Mouse (Mus musculus) midbrain, embryonic 16.5 days (tissue): Measurements from ENCODE around the gene Slc48a1. TPM values are rescaled to one million over a fixed set of nuclear protein-coding genes. Genes with fewer than 3 reads are reported as not detected.
A peak's percentile ranks its signal among the peaks of the same experiment; 100 is the strongest.

Source experiments
- ATAC-seq: fragments of 200-750 bp; cut with Nextera tagmentation; 2 replicates; pipeline ENCODE4 v1.8.0; 2017; ENCODE audit warnings: moderate TSS enrichment
- H3K27ac ChIP-seq: fragments of 300-500 bp; sonication (generic); 2 replicates; pipeline ENCODE4 v1.5.1; 2014; ENCODE audit warnings: mild to moderate bottlenecking, low read length, mixed read lengths
- H3K27me3 ChIP-seq: fragments of 300-500 bp; sonication (generic); 2 replicates; pipeline ENCODE4 v1.6.1; 2014; ENCODE audit warnings: low read depth, low read length, mixed read lengths; ENCODE audit not compliant: control insufficient read depth, insufficient read depth
- H3K36me3 ChIP-seq: fragments of 300-500 bp; sonication (generic); 2 replicates; pipeline ENCODE4 v1.6.1; 2014; ENCODE audit warnings: mild to moderate bottlenecking, low read length, moderate library complexity, mixed read lengths; ENCODE audit not compliant: control insufficient read depth, insufficient read depth
- H3K4me1 ChIP-seq: fragments of 300-500 bp; sonication (generic); 2 replicates; pipeline ENCODE4 v1.6.1; 2014; ENCODE audit warnings: mild to moderate bottlenecking, low read length, mixed read lengths; ENCODE audit not compliant: control insufficient read depth, insufficient read depth
- H3K4me2 ChIP-seq: fragments of 300-500 bp; sonication (generic); 2 replicates; pipeline ENCODE4 v1.6.1; 2014; ENCODE audit warnings: mild to moderate bottlenecking, low read length, mixed read lengths
- H3K4me3 ChIP-seq: fragments of 300-500 bp; sonication (generic); 2 replicates; pipeline ENCODE4 v1.5.1; 2014; ENCODE audit warnings: low read depth, mild to moderate bottlenecking, low read length, moderate library complexity, mixed read lengths
- H3K9ac ChIP-seq: fragments of 300-500 bp; sonication (generic); 2 replicates; pipeline ENCODE4 v1.6.1; 2014; ENCODE audit warnings: low read depth, low read length, mixed read lengths
- H3K9me3 ChIP-seq: fragments of 300-500 bp; sonication (generic); replicated peaks from 2 replicates; pipeline ENCODE4 v1.6.1; 2014; ENCODE audit warnings: mild to moderate bottlenecking, low read length, mixed read lengths; ENCODE audit not compliant: control insufficient read depth, poor library complexity, severe bottlenecking
- WGBS: fragments of 180-500 bp; shearing (Covaris S2); extraction: QIAGEN DNeasy Blood & Tissue Kit; methylation state at CpG from one replicate; pipeline ENCODE4 v1.1.7; 2014; 5-methylcytosine and 5-hydroxymethylcytosine counted together
- polyA plus RNA-seq: library from polyadenylated mRNA; unstranded; fragments of >200 nt; fragmentation: Nextera tagmentation; extraction: Ambion mirVana; gene quantifications from 2 replicates; pipeline ENCODE4 v1.2.1, GENCODE M21; 2015

The Slc48a1 gene
- polyA plus RNA-seq, 1 experiment from 2014 or later: 100 TPM

DNA sequence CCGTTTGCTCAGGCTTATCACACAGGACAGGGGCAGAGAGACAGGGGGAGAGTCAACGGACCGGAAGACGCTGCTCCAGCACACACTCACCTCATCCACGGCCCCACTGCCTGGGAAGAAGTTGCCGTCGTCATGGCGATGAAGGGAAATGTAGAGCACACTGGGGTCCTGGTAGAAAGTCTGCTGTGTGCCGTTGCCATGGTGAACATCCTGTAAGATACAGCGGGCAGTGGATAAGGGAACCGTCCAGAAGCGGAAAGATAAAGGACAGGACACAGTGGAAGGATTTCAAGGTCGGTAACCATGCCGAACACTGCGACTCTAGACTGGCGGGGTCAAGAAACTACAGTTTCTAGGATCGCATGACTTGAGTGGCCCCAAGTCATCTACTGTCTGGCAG is 19.8 kb downstream of the Slc48a1 start:
- 14% methylated on average over 17 of the region's 17 CpGs for WGBS
- no peak overlapping the region; the same call in 1 of the 2 replicates for H3K9ac ChIP-seq
- peak; percentile 83 for ATAC-seq
- H3K4me2 ChIP-seq: peak overlapping the region; percentile 27
- no peaks in the 10 kb centered on the region for H3K27me3 ChIP-seq
- no peak overlapping the region for H3K4me3 ChIP-seq
- peaks cover 23% of the 10 kb centered on the region for H3K4me1 ChIP-seq
- H3K9me3 ChIP-seq: no peaks in the 10 kb centered on the region
- peaks cover 30% of the 10 kb centered on the region for H3K36me3 ChIP-seq
- H3K27ac ChIP-seq: peak overlapping the region; percentile 74

DNA sequence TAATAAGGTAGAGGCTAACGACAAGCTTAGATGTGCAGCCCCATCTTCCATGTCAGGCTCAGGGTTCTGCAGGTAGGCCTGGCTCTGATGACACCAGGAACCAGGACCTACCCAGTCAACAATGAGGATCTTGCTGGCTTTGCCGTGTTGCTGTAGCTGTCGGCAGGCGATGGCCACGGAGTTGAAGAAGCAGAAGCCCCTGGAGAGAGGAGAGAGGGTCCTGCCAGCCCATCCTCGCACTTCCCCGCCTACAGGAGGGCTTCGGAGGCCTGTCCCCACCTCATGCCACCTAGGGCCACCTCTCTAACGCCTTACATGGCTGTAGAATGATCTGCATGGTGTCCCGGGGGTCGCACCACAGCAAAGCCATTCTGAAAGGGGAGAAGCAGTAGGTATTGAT is 21.1 kb downstream of the Slc48a1 start:
- 58% methylated on average over 11 of the region's 11 CpGs for WGBS
- Histone ChIP-seq H3K4me1 (peaks cover 23% of the 10 kb centered on the region), H3K27me3 (no peaks in the 10 kb centered on the region), H3K27ac (no peak overlapping the region; the same call in 1 of the 2 replicates), H3K9ac (no peak overlapping the region), H3K4me2 (no peak overlapping the region), H3K36me3 (peaks cover 24% of the 10 kb centered on the region), H3K9me3 (no peaks in the 10 kb centered on the region), H3K4me3 (no peak overlapping the region)
- no peak for ATAC-seq

DNA sequence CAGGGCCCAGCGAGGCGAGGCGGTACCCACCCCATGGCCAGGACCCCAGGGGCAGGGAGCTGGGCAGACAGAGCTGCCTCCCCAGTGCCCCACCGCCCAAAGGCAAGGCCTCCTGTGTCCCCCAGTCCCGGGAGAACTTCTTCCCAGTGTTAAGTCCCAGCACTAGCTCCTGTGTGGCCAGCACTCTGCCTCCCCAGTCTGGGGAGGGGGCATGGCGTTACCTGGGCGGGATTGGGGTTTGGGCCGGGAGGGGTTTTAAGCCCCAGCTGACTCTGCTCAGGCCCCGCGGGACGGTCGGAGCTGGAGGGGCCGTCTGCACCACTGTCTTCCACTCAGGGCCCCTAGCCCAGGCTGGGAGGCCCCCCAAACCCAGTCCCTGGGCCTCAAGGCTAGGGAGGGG is 22.5 kb downstream of the Slc48a1 start:
- H3K4me3 ChIP-seq: no peak overlapping the region
- peaks cover 23% of the 10 kb centered on the region for H3K4me1 ChIP-seq
- H3K9ac ChIP-seq: no peak overlapping the region
- H3K36me3 ChIP-seq: peaks cover 14% of the 10 kb centered on the region
- no peaks in the 10 kb centered on the region for H3K9me3 ChIP-seq
- H3K4me2 ChIP-seq: no peak overlapping the region
- WGBS: 84% methylated on average over 13 of the region's 13 CpGs
- no peaks in the 10 kb centered on the region for H3K27me3 ChIP-seq
- no peak overlapping the region for H3K27ac ChIP-seq
- no peak for ATAC-seq

DNA sequence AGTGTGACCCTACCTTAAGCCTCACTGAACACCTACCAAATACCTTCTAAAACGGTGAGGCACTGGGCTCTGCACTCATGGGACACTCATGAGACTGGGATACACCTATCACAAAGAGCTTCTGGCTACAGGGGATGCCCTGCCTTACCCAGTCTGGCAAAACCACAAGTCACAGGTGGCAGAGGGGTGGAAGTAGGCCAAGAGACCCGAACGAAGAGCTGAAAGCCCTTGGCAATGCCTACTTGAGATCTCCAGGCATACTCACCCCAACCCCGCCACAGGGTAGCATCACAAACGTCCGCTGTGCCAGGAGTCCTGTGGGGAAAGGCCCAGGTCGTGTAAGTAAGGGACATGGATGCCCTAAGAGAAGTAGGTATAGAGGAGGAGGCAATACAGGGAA is 23.5 kb downstream of the Slc48a1 start:
- WGBS: 80% methylated on average over 7 of the region's 7 CpGs
- Histone ChIP-seq H3K4me3 (no peak overlapping the region; the same call in 1 of the 2 replicates), H3K4me1 (peaks cover 23% of the 10 kb centered on the region), H3K36me3 (peaks cover 8% of the 10 kb centered on the region; the same call in 1 of the 2 replicates), H3K9ac (no peak overlapping the region), H3K4me2 (peak overlapping the region; percentile 43), H3K27ac (no peak overlapping the region), H3K27me3 (no peaks in the 10 kb centered on the region), H3K9me3 (no peaks in the 10 kb centered on the region)
- no peak for ATAC-seq

DNA sequence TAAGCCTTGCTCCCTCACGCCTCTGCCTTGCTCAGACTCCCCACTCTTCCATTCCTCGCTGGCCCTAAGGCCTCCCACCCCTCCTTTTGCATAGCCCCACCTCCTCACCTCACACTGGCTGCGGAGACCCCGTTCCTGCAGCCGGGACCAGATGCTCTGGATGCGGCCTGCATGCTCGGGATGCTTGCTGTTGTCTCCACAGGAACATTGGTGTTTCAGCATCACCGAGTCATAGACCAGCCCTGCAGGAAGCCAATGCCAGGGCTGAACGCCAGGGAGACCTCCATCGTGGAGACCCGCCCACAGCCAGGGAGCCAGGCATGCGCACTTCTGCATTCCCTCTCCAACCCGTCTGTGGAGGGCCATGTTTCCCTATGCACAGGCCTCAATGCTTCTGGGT is 24.3 kb downstream of the Slc48a1 start:
- Histone ChIP-seq H3K4me3 (peak overlapping the region; percentile 28), H3K27me3 (no peaks in the 10 kb centered on the region), H3K9me3 (no peaks in the 10 kb centered on the region), H3K4me2 (peak overlapping the region; percentile 43), H3K36me3 (peaks cover 13% of the 10 kb centered on the region; the same call in 1 of the 2 replicates), H3K27ac (peak overlapping the region; percentile 76), H3K4me1 (peaks cover 21% of the 10 kb centered on the region), H3K9ac (peak overlapping the region; percentile 61; the same call in 1 of the 2 replicates)
- WGBS: 14% methylated on average over 13 of the region's 13 CpGs
- ATAC-seq: peak; percentile 61

DNA sequence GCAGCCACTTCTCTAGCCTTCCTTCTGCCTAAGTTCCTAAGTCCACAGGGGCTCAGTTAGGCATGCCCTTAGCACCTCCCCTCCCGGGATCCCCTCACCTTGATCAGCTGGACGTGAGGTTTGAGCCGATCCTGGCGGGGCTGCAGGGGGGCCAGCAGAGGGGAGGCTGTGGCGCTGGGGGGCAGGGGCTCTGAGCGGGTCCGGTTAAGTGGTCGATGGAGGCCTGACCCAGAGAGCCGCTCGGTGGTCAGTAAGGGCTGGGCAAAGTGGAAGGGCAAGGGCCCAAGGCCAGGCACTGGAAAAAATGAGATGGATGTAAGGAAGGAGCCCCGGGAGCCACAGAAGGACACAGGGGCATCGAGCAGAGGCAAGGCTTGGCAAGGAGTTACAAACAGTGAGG is 29.5 kb downstream of the Slc48a1 start:
- 82% methylated on average over 12 of the region's 12 CpGs for WGBS
- H3K9me3 ChIP-seq: no peaks in the 10 kb centered on the region

DNA sequence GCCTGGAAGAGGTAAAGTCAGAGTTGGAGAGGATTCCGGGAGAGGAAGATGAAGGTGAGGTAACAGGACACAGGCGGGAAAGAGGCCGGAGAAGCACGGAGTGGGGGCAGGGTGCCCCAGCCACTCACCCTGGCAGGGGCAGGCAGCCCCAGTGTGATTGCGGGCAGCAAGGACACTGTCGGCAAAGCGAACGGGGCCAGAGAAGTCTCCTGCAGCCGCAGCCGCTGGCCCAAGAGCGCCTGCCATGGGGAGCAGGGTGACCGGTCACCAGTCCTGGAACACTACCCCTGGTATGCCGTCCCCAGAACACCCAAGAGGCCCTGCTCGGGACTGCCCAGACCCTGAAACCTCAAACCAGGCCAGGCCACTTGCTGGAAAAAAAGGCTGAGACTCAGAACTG is 30.2 kb downstream of the Slc48a1 start:
- 87% methylated on average over 14 of the region's 14 CpGs for WGBS
- Histone ChIP-seq H3K27ac (no peak overlapping the region), H3K27me3 (no peaks in the 10 kb centered on the region), H3K9me3 (no peaks in the 10 kb centered on the region), H3K36me3 (peaks cover 17% of the 10 kb centered on the region), H3K4me3 (no peak overlapping the region), H3K9ac (no peak overlapping the region), H3K4me1 (peaks cover 8% of the 10 kb centered on the region), H3K4me2 (no peak overlapping the region)
- ATAC-seq: no peak

More for the DNA sequence above, 29.5 kb downstream of the Slc48a1 start:
- Histone ChIP-seq H3K4me2 (no peak overlapping the region), H3K4me3 (no peak overlapping the region), H3K27ac (no peak overlapping the region), H3K4me1 (peaks cover 5% of the 10 kb centered on the region; the same call in 1 of the 2 replicates), H3K36me3 (peaks cover 17% of the 10 kb centered on the region), H3K27me3 (no peaks in the 10 kb centered on the region), H3K9ac (no peak overlapping the region)
- ATAC-seq: no peak

DNA sequence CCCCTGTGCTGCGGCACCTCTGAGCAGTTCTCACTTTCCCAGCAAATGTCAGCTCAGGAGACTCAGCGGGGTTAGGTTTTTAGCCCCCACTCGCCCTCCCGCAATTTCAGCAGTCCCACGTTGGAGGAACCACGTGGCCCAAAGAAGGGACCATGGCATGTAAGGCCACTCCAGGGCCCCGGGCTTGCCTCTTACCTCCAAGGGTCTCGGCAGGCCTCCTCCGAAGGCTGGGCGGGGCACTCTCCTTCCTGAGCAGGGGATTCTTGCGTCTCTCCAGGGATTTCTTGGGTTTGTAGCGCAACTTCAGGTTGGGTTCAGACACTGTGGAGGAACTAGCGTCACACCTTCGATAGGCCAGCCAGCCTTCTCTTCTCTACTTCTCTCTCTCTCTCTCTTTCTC is 30.9 kb downstream of the Slc48a1 start:
- 91% methylated on average over 14 of the region's 14 CpGs for WGBS
- H3K4me3 ChIP-seq: no peak overlapping the region
- peaks cover 17% of the 10 kb centered on the region for H3K36me3 ChIP-seq
- peaks cover 14% of the 10 kb centered on the region for H3K4me1 ChIP-seq
- H3K27me3 ChIP-seq: no peaks in the 10 kb centered on the region
- no peak overlapping the region for H3K27ac ChIP-seq
- no peak overlapping the region for H3K9ac ChIP-seq
- no peaks in the 10 kb centered on the region for H3K9me3 ChIP-seq
- no peak overlapping the region for H3K4me2 ChIP-seq
- no peak for ATAC-seq

DNA sequence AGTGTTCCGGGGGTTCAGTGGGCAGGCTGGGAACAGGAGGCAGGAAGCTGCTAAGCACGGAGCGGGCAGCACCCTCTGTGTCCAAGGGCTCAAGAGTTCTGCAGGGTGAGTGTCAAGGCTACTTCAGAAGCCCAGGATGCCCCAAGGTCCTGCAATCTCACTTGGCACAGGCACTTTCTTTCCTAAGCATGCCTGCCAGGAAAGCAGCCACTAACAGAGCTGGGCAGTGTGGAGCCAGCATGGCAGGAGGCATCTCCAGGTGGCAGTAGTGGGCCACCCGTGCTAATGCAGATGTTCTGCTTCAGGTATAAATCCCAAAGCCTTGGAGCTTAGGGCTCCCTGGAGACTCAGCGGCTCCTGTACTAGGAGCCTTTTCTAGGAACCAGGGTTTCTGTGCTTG is 31.6 kb downstream of the Slc48a1 start:
- no peak for ATAC-seq
- no peaks in the 10 kb centered on the region for H3K9me3 ChIP-seq
- H3K27me3 ChIP-seq: no peaks in the 10 kb centered on the region
- H3K9ac ChIP-seq: no peak overlapping the region
- no peak overlapping the region for H3K27ac ChIP-seq
- no peak overlapping the region for H3K4me3 ChIP-seq
- H3K4me1 ChIP-seq: peaks cover 14% of the 10 kb centered on the region
- WGBS: 86% methylated on average over 5 of the region's 5 CpGs
- H3K36me3 ChIP-seq: peaks cover 17% of the 10 kb centered on the region
- H3K4me2 ChIP-seq: no peak overlapping the region
